Mouse (Mus musculus): ENCODE results near the gene Baz2b.

Baz2b gene

GRCm38 (mm10) chr2:60050667-60051460 lies 158.8 kb downstream of the Baz2b start:
- DNase-seq (ENCODE audit: low spot score in 2 of 2) = no peak

- DNase-seq (ENCODE audit: low spot score in 2 of 2) = no peak
Observed at GRCm38 (mm10) chr2:60049889-60050288, 159.8 kb downstream of the Baz2b start.

GRCm38 (mm10) chr2:60049351-60049750 lies 160.3 kb downstream of the Baz2b start:
- DNase-seq (ENCODE audit: low spot score in 2 of 2) = no peak

GRCm38 (mm10) chr2:60045995-60046394 lies 163.6 kb downstream of the Baz2b start:
- DNase-seq (ENCODE audit: low spot score in 2 of 2) = no peak

GRCm38 (mm10) chr2:60044988-60045387 lies 164.7 kb downstream of the Baz2b start:
- no peak for DNase-seq (ENCODE audit: low spot score in 2 of 2)

- no peak for DNase-seq (ENCODE audit: low spot score in 2 of 2)
Observed at GRCm38 (mm10) chr2:60044540-60044939, 165.1 kb downstream of the Baz2b start.

- no peak for DNase-seq (ENCODE audit: low spot score in 2 of 2)
Observed at GRCm38 (mm10) chr2:60042699-60043098, 166.9 kb downstream of the Baz2b start.

- no peak for DNase-seq (ENCODE audit: low spot score in 2 of 2)
Observed at GRCm38 (mm10) chr2:60041485-60042274, 168.0 kb downstream of the Baz2b start.

- DNase-seq (ENCODE audit: low spot score in 2 of 2) = no peak
Observed at GRCm38 (mm10) chr2:60040162-60040561, 169.5 kb downstream of the Baz2b start.

- DNase-seq (ENCODE audit: low spot score in 2 of 2) = peak; percentile 28 to 49
Observed at GRCm38 (mm10) chr2:60037011-60037551, 172.6 kb downstream of the Baz2b start.

- no peak for DNase-seq (ENCODE audit: low spot score in 2 of 2)
Observed at GRCm38 (mm10) chr2:60036361-60036760, 173.3 kb downstream of the Baz2b start.

GRCm38 (mm10) chr2:60030991-60031390 lies 178.6 kb downstream of the Baz2b start:
- no peak for DNase-seq (ENCODE audit: low spot score in 2 of 2)

- DNase-seq (ENCODE audit: low spot score in 2 of 2) = no peak
Observed at GRCm38 (mm10) chr2:60029020-60029419, 180.6 kb downstream of the Baz2b start.

GRCm38 (mm10) chr2:60027166-60027565 lies 182.5 kb downstream of the Baz2b start:
- no peak for DNase-seq (ENCODE audit: low spot score in 2 of 2)

GRCm38 (mm10) chr2:60026554-60026953 lies 183.1 kb downstream of the Baz2b start:
- no peak for DNase-seq (ENCODE audit: low spot score in 2 of 2)

- DNase-seq (ENCODE audit: low spot score in 2 of 2) = no peak
Observed at GRCm38 (mm10) chr2:60023777-60024176, 185.9 kb downstream of the Baz2b start.

- DNase-seq (ENCODE audit: low spot score in 2 of 2) = no peak
Observed at GRCm38 (mm10) chr2:60021556-60021955, 188.1 kb downstream of the Baz2b start.

- DNase-seq (ENCODE audit: low spot score in 2 of 2) = no peak
Observed at GRCm38 (mm10) chr2:60021138-60021537, 188.5 kb downstream of the Baz2b start.

GRCm38 (mm10) chr2:60019546-60020250 lies 189.9 kb downstream of the Baz2b start:
- no peak for DNase-seq (ENCODE audit: low spot score in 2 of 2)

GRCm38 (mm10) chr2:60018875-60019501 lies 190.7 kb downstream of the Baz2b start:
- no peak for DNase-seq (ENCODE audit: low spot score in 2 of 2)

GRCm38 (mm10) chr2:60011526-60011925 lies 198.1 kb downstream of the Baz2b start:
- DNase-seq (ENCODE audit: low spot score in 2 of 2) = no peak

- no peak for DNase-seq (ENCODE audit: low spot score in 2 of 2)
Observed at GRCm38 (mm10) chr2:60003665-60004045, 206.0 kb downstream of the Baz2b start.

Data from frontal cortex, postnatal 36 days (tissue).